Mouse (Mus musculus) cerebellum, adult (tissue): ENCODE measurements around the gene Dnaic2.

Experiments
- ATAC-seq: cut with Nextera tagmentation; 2 replicates; pipeline ENCODE4 v1.9.2; 2017; ENCODE audit warnings: mild to moderate bottlenecking, moderate library complexity, mixed read lengths; ENCODE audit not compliant: insufficient number of reproducible peaks, low FRiP score, low TSS enrichment

Dnaic2 gene

DNA sequence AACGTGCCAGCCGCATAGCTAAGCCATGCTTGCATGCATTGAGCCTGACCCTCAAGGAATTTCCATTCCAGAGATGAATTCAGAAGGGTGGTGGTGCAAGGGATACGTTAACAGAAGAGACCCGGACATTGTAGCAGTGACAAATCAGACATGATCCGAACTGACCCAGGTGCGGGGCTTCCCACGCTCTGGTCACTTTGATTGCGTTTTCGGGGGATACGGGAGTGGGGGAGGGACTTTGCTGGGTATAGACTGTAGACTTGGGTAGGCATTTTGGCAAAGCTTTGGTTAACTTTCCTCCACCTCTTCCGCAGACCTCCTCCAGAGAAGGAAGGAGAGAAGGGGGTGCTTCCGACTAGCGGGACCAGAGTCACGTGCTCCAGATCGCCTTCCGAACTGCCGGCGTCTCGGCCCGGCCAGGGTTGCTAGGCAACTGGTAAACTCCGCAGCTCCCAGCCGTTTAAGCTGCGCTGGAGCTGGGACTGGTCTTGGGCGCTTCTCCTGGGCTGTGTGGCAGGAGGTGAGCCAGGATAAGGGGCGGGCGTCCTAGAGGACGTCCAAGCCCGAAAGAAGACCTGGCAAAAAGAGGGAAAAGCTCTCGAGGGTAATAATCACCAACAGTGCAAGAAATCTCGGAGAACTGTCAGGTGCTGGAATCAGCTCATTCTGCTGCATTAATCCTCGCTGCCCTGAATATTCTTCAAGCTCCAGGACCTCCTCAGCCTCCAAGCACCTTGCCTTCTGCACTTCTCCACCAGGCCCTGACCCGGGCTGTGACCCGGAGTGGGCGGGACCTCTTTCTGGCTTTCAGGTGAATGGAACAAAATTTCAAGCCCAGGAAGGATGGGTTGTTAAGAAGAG, at the start of gene Dnaic2:
Gene Dnaic2 (plus strand): TSS at position 444 of the 861 bp plus-strand sequence.
- ATAC-seq = peak; percentile 65; the same call in 1 of the 2 replicates

DNA sequence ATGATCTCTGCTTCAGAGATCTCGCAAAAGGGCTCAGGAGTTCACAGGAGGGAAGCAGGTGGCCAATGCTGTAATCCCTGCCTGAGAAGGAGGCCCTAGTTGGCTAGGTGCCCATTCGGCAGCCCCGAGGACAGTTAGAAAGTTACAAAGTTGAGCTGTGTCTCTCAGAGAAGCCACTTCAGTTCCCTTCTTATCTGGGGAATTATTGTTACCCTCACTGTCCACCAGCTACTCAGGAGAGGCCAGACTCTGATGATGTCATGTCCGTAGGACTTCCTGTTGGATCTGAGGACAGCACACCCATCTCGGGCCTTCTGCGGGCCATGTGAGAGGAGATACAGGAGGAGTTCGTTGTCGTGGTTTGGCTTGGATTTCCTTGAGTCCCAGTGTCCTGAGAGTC, 47.6 kb upstream of the Dnaic2 start:
- ATAC-seq = no peak

DNA sequence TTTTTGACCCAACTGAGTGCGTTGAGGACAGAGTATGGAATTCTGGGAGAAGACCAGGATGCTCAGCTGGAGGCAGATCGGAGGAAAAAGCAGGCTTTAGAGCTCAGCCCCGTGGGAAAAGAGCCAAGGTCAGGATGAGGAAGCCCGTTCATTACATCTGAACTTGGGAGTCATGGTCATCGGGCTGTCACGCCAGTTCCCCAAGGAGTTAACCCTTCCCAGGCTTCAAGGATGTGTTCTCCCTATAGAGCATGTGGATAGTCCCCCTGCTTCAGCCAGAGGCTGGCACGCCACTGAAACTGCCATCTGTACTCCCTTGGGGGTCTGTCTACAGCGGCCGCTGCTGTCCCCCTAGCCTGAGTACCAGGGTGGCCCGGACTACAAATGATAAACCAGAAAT, 46.9 kb upstream of the Dnaic2 start:
- no peak for ATAC-seq

DNA sequence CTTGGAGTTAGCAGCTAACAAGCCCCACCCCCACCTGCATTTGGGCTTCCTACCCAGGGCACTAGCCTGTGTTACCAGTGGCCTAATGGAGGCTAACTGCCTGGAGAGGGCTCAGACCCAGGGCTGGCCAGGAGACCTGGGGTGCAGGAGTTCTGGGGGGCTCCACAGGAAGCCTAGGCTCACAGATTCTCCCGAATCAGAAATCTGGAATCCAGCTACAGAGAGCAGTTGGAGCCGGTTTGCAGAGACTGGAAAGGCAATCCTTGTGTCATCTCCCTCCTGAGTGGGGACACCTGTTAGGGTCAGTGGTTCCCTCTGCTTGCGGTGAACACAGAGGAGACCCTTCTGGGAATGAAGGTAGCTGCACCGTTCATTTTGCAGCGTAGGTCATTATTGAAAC, 46.2 kb upstream of the Dnaic2 start:
- no peak for ATAC-seq

DNA sequence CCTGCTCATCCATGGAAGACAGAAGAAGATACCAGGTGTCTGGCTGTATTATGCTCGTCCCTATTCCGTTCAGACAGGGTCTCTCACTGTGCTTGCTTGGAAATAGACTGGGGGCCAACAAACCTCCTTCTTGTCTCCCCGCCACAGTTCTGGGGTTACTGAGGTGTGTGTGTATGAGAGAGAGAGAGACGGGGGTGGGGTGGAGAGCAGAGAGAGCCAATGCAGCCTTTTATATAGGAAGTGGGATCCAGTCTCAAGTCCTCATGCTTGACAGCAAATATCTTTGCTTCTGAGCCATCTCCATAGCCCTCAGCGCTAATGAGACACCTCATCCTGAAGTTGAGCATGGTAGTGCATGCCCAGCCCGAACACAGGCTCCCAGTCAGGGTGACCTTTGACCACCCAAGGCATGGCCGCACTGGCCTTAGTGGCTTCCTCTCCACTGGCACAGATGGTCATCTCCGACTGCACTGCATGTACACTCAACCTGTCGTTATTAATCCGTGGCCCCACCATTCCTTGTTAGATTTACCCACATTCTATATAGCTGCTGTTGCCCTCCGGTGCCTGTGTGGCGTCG, 44.8 kb upstream of the Dnaic2 start:
- ATAC-seq = no peak

DNA sequence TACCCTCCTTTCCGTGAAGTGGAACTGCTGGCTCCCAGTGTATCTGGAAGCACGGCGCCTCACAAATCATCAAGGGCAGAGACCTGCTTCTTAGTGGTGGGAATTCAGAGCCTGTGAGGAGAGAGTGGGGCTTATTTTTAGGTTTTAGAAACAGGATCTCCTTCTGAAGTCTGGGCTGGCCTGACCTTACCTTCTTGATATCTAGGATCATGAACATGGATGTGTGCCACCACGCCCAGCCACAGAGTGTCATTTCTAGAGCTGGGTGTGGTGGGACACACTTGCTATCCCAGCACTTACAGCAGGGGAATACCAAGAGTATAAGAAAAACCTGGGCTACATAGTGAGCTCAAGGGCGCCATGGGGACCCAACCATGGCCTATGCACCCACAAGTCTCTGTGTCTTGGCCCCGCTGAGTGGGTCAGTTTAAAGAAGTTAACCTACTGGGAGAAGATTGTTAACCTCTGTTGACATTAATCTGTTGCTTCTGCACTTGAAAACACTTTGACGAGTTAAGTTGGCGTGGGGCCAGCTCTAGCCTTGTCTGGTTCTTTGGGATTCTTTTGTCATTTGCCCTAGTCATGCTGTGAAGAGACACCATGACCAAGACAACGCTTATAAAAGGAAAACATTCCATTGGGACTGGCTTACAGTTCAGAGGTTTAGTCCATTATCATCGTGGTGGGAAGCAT, 44.0 kb upstream of the Dnaic2 start:
- ATAC-seq = no peak

DNA sequence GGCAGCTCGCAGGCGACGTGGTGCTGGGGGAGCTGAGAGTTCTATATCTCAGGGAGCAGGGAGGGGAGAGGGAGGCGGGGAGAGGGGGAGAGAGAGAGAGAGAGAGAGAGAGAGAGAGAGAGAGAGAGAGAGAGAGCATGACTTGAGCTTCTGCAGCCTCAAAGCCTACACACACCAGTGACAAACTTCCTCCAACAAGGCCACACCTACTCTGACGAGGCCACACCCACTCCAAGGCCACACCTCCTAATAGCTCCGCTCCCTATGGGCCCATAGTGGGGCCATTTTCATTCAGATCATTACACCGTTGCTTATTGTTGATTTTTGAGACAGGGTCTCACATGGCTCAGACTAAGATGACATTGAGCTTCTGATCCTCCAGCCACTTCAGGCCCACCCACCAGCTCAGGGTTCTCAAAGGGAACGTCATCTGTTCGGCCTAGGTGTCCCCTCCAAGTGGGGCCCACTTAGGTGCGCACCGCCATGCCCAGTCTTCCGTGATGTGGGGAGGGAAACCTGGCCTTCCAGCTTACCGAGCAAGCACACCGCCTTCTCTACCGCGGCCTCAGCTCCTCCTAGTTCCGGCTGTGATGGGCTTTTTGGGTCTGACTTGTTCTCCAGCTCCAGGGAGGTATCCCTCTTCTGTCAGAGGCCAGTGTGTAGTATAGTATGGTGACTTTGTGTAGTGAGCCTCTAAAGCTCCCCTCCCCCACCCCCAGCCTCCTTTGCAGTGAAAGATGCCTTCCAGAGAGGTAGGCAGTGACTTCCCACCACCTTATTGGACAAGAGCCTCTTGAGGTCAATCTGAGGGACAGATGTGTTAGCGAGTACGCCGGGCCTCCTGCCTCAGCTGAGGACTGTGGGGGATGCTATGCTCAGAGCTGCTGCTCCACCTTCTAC, 43.2 kb upstream of the Dnaic2 start:
- ATAC-seq = no peak

DNA sequence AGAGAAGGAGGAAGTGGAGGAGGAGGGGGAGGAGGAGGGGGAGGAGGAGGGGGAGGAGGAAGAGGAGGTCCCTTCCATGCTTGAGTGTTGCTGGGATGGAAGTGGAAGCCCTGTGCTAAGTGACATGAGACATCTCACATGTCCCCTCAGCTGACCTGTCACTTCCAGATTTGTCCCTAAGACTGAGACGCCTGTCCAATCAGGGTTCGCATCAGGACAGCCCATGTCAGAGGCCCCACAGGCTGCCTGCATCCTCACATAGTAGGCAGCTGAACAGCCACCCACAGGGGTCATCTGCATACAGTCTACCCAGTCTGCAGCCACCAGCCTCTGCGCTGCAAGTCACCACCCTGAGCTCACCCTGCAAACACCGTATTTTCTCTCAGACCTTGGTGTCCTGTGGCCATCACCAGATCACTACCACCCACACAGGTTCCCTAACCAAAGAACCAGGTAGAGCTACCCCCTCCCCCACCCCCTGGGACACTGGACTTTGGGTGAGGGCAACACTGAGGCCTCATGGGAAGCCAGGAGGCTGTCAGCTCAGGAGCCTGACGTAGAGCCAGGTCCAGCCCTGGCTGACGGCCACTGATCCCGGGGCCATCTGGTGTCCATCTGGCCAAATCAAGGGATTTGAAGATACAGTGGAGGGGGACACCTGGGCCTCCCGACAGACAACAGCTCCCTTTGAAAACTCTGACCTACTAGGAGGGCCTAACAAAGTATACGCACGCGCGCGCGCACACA, 42.4 kb upstream of the Dnaic2 start:
- peak; percentile 79 for ATAC-seq

DNA sequence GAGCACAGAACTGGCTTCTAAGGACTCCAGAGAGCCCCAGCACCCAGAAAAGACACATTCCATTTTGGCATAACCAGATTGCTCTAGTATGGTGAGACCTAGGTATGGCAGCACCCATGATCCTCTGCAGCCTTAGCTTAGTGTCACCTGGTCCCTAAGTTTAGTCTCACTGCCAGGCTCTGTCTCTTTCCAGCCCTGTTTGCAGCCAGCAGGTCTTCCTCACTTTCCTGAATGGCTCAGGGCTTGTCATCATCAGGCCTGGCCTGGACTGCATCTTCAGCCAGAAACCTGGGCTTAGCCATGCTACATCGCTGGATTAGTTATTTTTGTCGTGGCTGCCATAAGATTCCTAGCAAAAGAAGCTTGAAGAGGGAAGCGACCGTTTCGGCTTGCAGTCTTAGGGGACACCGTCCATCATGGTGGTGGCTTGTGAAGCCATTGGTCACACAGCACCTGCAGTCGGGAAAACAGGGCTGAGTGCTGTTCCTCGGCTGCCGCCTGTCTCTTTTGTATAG, 41.6 kb upstream of the Dnaic2 start:
- peak; percentile 14; the same call in 1 of the 2 replicates for ATAC-seq

DNA sequence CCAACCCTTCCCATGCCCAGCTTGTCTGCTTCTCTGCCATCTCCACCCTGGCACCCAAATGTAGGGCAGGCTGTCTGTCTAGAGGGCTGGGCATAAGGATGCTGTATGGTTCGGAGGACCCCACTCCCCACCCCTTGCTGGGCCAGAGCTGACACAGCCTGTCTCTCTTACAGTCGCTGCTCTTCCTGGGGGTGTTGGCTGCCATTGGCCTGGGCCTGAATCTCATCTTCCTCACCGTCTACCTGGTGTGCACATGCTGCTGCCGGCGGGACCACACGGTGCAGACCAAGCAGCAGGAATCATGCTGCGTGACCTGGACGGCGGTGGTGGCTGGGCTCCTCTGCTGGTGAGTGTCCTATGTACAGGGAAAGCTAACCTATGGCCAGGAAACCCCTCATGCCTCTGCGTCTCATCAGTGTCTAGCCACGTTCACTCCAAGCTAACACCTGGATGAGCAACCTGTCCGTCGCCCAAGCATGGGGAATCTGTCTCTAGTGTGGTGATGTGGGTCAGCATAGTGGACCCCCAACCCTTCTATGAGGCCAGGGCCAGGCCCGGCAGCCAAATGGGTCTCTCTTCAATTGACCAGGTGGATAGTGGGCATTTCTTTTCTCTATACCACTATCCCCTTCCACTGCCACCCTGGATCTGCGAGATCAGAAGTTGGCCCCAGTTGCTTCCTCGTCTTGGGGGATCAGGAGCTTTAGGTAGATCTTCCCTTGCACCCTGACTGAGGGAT, 40.8 kb upstream of the Dnaic2 start:
- ATAC-seq = no peak

DNA sequence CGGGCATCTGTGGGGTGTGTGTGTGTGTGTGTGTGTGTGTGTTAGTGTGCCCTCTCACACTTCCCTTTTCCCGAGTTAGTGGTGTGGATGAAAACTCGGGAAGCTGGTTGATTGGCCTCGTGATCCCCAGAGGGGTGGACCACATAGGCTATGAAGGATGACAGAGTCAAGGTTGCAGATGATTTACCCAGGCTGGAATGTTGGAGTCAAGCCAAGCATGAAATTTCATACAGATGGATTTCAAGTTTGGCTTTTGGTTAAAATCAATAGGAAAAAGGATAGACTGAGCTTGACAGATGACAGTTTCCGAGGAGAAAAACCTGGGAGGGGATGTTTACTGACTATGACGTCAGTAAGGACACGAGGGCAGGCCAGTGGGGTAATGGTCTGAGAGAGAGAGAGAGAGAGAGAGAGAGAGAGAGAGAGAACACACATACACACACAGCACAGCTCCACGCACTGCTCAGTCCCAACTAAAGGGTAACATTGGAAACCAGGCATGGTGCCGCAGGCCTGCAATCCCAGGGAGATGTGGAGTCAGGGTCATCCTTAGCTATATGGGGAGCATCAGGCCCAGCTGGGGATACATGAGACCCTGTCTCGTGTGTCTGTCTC, 39.5 kb upstream of the Dnaic2 start:
- no peak for ATAC-seq

DNA sequence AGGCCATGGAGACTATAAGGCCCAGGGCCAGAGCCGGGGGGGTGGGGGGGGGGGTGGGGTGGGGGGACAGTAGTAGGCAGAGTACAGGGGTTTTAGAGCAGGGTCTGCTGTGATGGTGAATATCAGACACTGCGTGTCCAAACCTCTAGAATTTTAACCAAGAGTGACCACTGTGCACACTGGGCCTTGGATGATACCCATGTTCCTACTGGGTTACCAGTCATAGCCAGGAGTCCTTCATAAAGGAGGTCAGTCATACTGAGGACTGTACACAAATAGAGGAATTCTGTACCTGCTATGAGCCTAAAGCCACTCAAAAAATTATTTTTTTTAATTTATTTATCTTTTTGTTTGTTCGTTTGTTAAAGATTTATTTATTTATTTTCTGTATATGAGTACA, 38.5 kb upstream of the Dnaic2 start:
- ATAC-seq = no peak

DNA sequence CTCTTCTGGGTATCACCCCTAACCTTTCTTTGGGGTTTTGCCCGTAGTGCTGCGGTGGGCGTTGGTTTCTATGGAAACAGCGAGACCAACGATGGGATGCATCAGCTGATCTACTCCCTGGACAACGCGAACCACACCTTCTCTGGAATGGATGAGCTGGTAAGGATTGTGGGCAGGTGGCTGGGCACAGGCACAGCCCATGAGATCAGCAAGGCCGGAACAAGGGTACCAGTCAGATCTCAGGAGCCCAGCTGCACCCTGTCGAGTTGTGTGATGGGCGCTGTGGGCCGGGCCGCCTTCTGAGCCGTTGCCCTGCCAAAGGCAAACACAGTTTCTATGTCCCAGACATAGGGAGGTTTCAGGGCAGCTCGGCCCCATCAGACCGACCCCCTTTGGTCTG, 37.0 kb upstream of the Dnaic2 start:
- no peak for ATAC-seq

DNA sequence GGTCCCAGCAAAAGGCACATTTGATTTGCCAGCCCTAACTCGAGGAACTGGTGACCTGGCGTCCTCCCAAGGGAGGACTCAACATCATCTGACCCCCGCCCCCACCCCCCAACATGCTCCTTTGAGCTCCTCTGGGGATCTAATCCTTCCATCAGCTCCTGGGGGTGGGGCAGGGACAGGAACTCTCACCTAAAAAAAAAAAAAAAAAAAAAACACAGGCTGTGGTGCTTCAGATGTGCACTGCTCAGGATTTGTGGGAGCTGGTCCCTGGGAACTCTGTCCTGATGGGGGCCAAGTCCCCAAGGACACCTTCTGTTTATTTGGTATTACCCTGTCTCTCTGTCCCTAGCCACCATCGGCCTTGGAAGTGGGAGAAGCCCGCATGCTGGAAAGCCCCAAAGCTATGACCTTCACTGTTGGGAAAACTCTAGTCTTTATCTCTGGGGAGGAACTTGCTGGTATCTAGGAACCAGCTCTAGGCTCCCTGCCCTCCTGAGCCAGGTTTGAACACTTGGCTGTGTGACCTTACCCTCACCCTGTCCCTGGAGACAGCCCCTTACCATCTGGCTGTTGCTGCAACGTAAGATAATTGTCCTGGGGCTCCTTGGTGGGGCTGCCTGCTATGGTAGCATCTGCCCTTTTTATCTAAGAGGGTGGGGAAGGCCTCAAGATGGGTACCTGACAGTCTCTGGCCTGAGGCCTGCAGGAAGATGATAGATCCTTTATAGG, 35.6 kb upstream of the Dnaic2 start:
- ATAC-seq = no peak

DNA sequence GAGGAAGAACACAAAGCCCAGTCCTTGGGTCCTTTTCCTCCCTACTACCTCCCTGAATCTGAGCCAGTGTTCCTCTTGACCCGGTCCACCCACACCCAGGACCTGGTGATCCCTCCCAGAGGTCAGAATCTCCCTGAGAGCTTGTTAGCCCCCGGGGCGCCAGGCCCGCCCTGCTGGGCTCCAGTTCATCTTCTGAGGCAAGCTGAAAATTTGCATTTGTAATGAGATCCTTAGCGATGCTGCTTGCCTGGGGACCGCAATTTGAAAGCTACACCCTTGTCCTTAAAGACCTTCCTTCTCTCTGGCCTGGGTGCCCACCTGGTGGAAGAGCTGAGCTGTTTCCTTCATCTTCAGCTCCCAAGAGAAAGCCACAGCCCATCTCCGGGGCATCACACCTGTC, 34.6 kb upstream of the Dnaic2 start:
- ATAC-seq = no peak

DNA sequence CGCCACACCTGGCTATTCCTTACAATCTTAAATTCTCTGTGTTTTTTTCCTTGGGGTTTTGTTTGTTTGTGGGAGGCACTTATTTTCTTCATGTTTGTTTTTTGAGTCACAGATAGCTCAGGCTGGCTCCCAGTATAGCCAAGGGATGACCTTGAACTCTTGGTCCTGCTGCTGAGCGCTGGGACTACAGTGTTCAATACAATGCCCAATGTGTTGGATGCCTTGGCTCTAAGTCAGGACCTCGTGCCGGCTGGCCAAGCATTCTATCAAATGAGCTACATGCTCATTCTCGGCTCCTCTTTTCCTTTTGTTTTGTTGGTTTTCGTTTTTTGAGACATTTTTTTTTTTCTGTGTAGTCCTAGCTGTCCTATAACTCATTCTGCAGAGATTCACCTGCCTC, 33.8 kb upstream of the Dnaic2 start:
- ATAC-seq = no peak

DNA sequence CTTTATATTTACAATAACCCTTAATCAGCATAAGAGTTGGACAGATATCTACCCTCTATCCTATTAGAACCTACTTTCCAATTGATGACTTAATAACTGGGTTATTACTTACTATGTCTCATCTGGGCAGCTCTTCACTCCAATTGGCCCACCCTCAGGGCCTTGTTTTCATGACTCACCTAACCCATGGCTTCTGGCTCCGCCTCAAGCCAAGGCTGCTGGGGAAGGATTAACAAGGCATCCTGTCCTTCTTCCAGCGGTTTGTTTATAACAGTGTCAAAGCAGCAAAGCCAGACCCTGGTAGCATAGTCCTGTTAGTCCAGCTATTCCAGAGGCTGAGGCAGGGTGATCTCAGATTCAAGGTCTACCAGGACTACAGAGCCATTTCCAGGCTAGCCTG, 32.8 kb upstream of the Dnaic2 start:
- no peak for ATAC-seq

DNA sequence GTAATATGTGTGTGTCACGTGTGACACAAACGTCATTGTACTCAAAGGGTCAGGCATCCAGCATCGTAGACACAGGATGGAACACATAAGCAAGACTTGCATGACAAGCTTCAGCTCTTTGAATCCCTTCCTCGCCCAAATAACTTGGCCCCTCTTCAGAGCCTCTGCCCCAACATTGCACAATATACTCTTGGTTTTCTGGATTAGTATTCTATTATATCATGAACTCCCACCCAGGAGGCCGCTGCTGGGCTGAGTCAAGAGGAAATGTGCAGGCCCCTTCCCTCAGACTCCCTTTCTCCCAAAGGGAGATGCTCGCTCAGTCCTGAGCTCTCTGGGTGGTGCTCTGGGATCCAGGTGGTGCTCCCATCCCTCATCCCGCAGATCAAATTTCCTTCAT, 28.7 kb upstream of the Dnaic2 start:
- no peak for ATAC-seq
